Mouse (Mus musculus) testis, adult 2 months (tissue): ENCODE measurements around the gene Ncan.

Experiments used
- CTCF ChIP-seq: fragments of 200-500 bp; IDR thresholded peaks from 2 replicates; pipeline ENCODE4 v1.5.1; 2012; ENCODE audit warnings: low read depth, mild to moderate bottlenecking, inconsistent platforms, low read length, moderate library complexity; ENCODE audit not compliant: control insufficient read depth, insufficient read depth, insufficient replicate concordance
- POLR2A ChIP-seq: fragments of 200-500 bp; IDR thresholded peaks from 2 replicates; pipeline ENCODE4 v1.6.1; 2012; ENCODE audit warnings: low read depth, mild to moderate bottlenecking, inconsistent platforms, low read length, moderate library complexity; ENCODE audit not compliant: control insufficient read depth

DNA sequence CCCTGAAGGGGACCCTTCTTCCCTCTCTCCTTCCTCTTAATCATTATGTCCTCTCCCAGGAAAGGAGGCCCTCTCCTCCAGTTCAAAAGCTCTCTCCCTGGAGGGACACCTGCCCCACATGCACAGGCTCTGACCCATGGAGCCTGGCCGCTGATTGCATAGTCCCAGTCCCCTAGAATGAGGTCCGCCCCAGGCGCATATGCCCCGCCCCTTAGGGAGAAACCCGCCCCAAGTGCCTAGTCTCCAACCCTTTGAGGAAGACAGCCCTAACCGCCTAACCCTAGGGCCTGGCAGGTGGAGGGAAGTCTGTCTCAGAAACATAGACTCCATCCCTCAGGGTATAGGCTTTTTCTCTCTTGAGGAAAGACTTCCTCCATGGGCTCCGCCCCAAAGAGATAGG, 33.4 kb downstream of the Ncan start:
- TF ChIP-seq CTCF, result no peak
- TF ChIP-seq POLR2A, result no peak
